Mouse (Mus musculus) ovary, postnatal 36 days (tissue): ENCODE data around the gene Rpl23.
"Not testable (repeated sequence)": the region's sequence is repeated elsewhere in the genome, so short reads cannot be mapped to it uniquely, and the experiment has no call there.

Experiments used
- DNase-seq: peaks from one replicate; pipeline ENCODE4 v3.0.0; 2022; ENCODE audit warnings: low spot score, mixed read lengths

Gene Rpl23

DNA sequence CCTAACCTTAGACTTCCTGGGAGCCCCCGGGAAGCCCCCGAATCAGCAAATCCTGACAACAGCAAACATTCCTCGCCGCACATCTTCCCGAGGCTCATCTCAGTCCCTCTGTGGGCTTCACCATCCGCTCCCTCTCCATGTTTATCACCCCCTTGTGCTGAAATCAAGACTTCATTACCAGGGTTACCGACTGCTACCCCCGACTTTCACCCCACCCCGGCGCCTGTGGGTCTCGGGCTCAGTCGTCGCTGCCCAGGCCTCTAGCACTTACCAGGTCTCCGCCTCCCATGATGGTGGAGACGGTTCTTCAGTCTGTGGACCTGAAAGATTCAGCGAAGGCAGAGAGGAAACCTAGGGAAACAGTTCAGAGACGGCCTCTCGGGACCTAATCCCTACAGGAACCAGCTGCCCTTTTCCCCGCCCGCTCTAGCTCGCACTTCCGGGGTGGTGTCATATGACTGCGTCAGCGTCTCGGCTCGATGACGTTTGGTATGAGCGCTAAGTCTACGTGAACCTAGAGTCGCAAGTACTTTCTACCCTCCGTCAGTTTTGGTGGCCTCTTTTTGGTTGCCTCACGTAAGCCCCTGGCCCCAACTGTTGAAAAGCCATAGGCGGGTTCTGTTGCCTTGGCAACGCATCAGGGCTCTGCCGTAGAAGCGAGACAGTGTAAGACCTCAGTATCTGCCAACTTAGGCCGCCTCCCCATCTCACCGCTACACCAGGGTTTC lies 15.9 kb downstream of the Rpl23 start, which contains the start of gene Cwc25:
Gene Cwc25 (minus strand): TSS at position 403 of the 728 bp plus-strand sequence.
- DNase-seq = peak; percentile 92

GRCm38 (mm10) chr11:97761638-97762037 lies 20.6 kb downstream of the Rpl23 start:
- no peak for DNase-seq

DNA sequence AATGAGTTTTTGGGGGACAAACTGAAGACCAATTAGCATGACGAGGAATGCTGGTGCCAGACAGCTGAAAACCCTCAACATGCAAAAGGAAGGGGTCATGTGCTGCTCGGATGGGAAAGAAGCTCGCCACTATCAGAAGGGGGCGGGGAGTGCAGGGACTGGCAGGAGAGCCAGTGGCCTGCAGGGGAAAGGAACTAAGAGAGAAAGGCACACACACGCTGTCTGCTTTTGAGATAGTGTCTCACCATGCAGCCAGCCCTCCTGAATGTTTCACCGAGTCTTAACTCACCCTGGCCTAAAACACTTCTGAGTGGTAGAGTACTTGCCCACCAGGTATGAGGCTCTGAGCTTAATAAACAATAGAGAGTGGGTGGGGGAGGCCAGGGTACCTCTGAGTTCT lies 23.3 kb downstream of the Rpl23 start:
- no peak for DNase-seq

DNA sequence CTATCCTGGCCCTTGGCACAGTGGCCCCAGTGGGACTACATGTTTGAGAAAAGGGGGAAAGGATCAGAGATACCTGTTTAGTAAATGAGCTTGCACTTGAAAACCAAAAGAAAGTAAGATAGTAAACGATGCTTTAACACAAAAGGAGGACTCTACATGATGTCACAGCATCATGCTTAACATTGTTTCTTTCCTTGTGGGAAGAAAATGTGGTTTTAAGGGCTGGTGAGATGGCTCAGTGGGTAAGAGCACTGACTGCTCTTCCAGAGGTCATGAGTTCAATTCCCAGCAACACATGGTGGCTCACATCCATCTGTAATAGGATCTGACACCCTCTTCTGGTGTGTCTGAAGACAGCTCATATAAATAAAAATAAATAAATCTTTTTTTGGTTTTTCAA lies 24.1 kb downstream of the Rpl23 start:
- no peak for DNase-seq

DNA sequence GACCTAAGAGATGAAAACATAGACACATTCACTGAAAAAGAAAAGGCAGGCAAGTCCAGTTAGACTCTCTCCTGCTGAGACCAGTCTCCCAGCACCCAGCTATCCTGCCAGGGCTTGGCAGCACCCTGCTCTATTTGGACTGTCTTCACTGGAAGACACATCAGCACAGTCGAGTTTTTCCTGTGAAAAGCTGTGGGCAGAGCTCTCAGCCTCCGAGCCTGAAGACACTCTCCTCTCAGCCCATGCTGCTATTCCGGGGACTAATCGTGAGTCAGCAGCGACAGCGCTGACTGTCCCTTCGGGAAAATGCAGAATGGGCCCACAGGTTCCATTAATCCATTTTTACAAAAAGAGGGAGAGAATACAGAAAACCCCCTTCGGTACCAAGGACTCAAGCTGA lies 29.0 kb downstream of the Rpl23 start:
- DNase-seq = no peak

DNA sequence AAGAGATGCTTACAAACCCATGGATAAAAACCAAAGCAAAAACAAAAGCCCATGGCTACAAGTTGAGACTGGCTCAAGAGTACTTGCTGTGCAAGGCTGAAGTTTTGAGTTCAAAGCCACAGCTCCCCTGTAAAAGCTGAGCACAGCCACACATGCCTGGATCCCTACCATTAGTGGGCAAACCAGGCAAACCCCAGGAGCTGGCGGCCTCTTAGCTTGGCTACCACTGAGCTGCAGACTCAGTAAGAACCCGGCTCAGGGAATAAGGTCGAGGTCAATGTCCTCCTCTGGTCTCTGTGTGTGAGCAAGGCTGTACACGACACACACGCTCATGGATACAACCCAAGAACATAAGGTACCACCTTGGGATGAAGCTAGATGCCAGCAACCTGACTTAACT lies 33.7 kb downstream of the Rpl23 start:
- no peak for DNase-seq

GRCm38 (mm10) chr11:97747773-97748172 lies 34.5 kb downstream of the Rpl23 start:
- DNase-seq = peak; percentile 26

- no peak for DNase-seq
These were observed 36.9 kb downstream of the Rpl23 start for GRCm38 (mm10) chr11:97745331-97745721.

GRCm38 (mm10) chr11:97744718-97745330 lies 37.4 kb downstream of the Rpl23 start:
- peak; percentile 98 for DNase-seq

DNA sequence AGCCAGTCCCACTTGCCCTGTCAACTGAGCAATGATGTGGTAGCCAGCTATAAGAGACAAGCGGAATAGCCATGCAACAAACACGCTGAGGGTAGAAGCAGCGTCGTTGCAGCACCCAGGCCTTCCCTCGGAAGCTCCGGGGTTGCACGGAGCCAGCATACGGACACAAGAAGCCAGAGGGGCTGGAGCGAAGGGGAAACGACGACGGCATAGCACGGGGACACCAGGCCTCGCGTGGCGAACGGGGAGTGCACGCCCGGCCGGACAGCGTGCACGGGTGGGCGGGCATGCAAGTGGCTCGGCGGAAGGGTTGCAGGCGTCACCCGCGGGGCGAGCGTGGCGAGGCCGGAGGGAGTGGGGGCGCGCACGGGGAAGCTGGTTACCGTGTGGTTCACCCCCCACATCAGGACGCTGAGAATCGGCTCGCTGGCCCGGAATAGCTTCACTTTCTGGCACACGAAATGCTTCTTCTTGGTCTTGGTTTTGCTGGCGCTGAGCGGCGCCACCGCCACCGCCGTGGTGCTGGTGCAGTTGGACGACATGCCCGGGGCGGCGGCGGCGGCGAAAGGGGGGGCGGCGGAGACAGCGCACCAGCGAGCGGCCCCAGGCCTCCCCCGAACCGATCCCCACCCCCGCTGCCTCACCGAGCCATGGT lies 38.0 kb downstream of the Rpl23 start, which contains the start of gene Pip4k2b:
Gene Pip4k2b (minus strand): TSS at position 642 of the 655 bp plus-strand sequence.
- DNase-seq = no peak

DNA sequence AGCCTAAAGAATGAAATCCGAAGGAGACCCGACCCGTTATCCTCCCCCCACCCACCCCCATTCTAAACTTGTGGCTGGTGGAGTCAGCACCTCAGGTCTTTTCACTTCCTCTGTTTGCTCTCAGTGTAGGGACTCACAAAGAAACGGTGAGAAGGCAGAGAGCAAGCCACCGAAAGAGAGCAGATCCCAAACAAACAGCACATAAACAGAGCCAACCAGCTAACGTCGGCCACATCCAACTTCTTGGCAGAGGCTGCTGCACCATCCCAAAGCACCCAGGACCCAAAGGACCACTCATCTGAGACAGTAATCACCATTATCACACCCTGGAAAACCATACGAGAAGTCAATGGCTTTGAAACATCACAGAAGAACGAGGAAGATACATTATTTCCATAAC lies 38.8 kb downstream of the Rpl23 start:
- DNase-seq = no peak

DNA sequence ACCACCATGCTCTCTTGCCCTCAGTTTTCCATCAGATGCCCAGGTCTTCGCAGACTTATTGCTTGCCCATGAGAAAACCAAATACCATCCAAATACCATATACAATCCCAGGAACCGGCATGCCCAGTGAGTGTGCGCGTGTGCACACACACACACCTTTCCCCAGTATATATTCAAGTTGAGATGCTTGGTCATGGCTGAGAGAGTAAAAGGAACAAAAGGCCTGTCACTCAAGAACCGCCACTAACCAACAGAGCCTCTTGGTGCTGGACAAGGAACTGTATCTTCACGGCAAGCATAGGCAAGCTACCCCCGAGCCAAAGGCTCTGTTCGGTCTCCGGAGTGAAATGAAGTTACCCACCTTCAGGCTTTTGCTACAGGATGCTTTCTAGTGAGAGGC lies 39.6 kb downstream of the Rpl23 start:
- no peak for DNase-seq

DNA sequence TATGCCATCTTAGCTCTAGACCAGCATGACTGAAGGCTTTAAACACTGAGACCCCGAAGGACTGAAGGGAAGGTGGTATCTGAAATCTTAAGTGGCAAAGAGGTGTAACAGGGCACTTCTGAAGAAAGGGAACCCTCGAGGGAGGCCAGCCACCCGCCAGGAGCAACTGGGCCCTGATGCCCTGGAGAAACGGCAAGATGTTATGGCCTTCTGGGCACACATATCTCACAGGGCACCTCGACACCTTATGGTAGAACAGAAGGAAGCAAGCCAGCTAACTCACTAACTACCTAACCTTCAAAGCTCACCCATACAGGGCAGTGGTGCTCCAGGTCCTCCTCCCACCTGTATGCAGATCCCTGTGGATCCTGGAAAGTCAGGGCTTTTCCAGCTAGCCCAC lies 40.1 kb downstream of the Rpl23 start:
- DNase-seq = no peak

DNA sequence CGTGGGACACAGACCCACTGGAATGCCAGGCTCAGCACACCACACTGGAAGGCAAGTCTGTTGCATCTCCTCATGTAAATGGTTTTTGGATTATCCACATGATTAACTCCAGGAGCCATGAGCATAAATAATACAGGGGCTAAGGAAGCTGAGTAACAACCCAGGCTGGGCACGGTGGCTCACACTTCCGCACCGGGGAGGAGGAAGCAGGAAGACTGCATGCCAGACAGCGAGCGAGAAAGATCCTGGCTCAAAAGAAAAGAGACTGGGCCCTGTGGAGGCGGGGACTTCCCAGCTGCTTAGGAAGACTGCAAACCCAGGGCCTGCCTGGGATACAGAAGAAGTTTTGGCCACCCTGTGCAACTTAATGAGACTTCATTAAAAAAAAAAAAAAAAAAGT lies 42.0 kb downstream of the Rpl23 start:
- DNase-seq = peak; percentile 20

DNA sequence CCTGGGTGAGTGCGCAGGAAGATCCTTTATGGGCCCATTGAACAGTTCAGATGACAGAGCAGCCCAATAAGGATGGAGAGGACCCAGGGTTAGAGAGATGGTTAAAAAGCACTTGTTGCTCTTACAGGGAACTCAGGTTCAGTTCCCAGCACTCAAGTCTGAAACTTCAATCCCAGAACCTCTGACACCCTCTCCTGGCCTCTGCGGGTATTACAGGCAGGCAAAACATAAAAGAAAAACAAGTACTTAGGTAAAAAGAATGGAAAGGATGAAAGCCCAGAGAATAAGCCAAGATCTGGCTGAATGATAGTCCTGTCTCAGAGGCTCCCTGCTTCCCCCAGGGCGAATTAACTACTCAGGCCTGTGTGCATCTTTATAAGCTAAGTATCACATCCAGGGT lies 43.1 kb downstream of the Rpl23 start:
- no peak for DNase-seq

GRCm38 (mm10) chr11:97738703-97739102 lies 43.5 kb downstream of the Rpl23 start:
- no peak for DNase-seq

GRCm38 (mm10) chr11:97737600-97737999 lies 44.6 kb downstream of the Rpl23 start:
- DNase-seq = no peak

DNA sequence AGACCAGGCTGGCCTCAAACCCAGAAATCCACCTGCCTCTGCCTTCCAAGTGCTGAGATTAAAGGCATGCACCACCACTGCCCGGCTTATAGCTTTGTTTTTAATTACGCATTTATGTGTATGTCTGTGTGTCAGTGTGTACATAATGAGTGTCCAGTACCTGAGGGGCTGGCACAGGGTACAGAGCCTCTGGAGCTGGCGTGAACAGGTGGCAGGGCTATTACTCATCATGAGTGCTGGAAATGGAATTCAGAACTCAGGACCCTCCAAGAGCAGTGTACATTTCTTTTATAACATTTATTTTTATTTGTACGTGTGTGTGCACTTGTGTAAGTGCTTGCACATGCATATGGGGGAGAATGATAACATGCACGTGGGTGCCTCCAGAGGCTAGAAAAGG lies 45.6 kb downstream of the Rpl23 start:
- no peak for DNase-seq

DNA sequence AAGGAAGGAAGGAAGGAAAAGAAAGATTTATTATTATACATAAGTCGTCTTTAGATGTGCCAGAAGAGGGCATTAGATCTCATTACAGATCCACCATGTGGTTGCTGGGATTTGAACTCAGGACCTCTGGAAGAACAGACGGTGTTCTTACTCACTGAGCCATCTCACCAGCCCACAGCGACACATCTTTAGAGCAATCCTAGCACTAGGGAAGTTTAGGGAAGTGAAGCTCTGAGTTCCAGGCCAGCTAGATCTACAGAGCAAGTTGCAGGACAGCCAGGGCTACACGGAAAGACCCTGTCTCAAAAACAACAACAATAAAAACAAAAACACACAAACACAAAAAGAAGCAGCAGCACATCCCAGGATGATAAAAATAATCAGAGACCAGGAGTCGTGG lies 47.4 kb downstream of the Rpl23 start:
- not testable (repeated sequence) for DNase-seq

- no peak for DNase-seq
These were observed 48.5 kb downstream of the Rpl23 start for GRCm38 (mm10) chr11:97733689-97734088.

GRCm38 (mm10) chr11:97728730-97729129 lies 53.5 kb downstream of the Rpl23 start:
- DNase-seq = no peak

- DNase-seq = no peak
These were observed 53.9 kb downstream of the Rpl23 start for GRCm38 (mm10) chr11:97728311-97728710.
